ENCODE assay signal across 14 mouse cellular contexts in the genomic region with DNA sequence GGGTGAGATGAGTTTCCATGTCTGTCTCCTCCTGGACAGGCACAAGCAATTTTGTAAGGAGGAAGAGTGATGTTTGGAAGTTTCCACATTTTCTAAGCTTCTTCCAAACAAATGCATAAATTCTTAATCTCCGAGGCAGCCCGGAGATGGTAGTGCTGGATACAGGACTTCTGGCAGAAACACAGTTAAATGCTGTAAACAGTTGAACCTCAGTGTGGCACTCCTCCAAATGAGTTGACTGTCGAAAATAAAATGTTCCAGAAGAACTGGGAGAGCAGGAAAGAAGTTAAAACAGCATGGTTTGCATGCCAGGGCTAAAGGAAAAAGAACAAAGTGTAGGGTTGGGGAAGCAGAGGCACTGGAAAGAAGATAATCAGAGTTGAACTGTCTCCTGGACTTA. TPM values are rescaled to one million over a fixed set of nuclear protein-coding genes. Genes with fewer than 3 reads are reported as not detected.
DNase-seq lines count a peak whose midpoint lies in the region; ATAC-seq and TF ChIP-seq lines count a peak whose summit lies in the region.
"Had no signal": no experiment of that assay in that cellular context is flagged by ENCODE, and none has a peak within 500 bp of the region (broad histone marks: within the 10 kb centered on the region; RNA-seq: fewer than 3 reads in every experiment).

No protein-coding gene starts in this region.

- ATAC-seq in lung, embryonic 14.5 days (ENCODE audit: insufficient read depth), result no peak
- peak; percentile 37; the same call in 1 of the 2 replicates for ATAC-seq in lung, postnatal 0 days
- ATAC-seq in midbrain, embryonic 16.5 days, result no peak
- ATAC-seq: activated CD4-positive, CD25-positive, alpha-beta regulatory T cell, adult 4 months had no signal

- H3K27me3 ChIP-seq in lung, embryonic 14.5 days (ENCODE audit: insufficient read depth, low read length), result no peaks in the 10 kb centered on the region
- H3K27me3 ChIP-seq in lung, postnatal 0 days (replicated peaks; ENCODE audit: insufficient read depth, low read length), result no peaks in the 10 kb centered on the region
- no peaks in the 10 kb centered on the region for H3K27me3 ChIP-seq in midbrain, embryonic 16.5 days (ENCODE audit: control insufficient read depth, insufficient read depth, low read depth, low read length)

- H3K4me1 ChIP-seq in lung, embryonic 14.5 days (ENCODE audit: insufficient read depth), result peaks cover 20% of the 10 kb centered on the region
- peaks cover 8% of the 10 kb centered on the region for H3K4me1 ChIP-seq in lung, adult 2 months (ENCODE audit: control insufficient read depth, insufficient read depth, low read length)
- H3K4me1 ChIP-seq in lung, postnatal 0 days (ENCODE audit: insufficient read depth, low read depth, low read length), result peaks cover 16% of the 10 kb centered on the region; the same call in 1 of the 2 replicates
- peaks cover 36% of the 10 kb centered on the region for H3K4me1 ChIP-seq in midbrain, embryonic 16.5 days (ENCODE audit: control insufficient read depth, insufficient read depth, low read length)

- peak; percentile 26 to 37 for DNase-seq in heart, postnatal 10 days
- no peak for DNase-seq in heart, adult 8-10 months (ENCODE audit: low spot score)
- DNase-seq in lung, embryonic 14.5 days, result peak; percentile 85
- DNase-seq in lung, adult 2 months, result no peak
- DNase-seq in lung, postnatal 0 days (ENCODE audit: low spot score), result peak; percentile 61
- no peak for DNase-seq in cerebellum, postnatal 14 days
- DNase-seq: cerebellum, adult 11-12 months; embryo, embryonic 11 days; kidney, postnatal 25 days; left cerebral cortex, postnatal 4 days had no signal

- no peaks in the 10 kb centered on the region; the same call in 1 of the 2 replicates for H3K36me3 ChIP-seq in lung, embryonic 14.5 days (ENCODE audit: insufficient read depth)
- H3K36me3 ChIP-seq in lung, postnatal 0 days (ENCODE audit: insufficient read depth, low read length), result no peaks in the 10 kb centered on the region
- H3K36me3 ChIP-seq in midbrain, embryonic 16.5 days (ENCODE audit: control insufficient read depth, insufficient read depth, low read length), result no peaks in the 10 kb centered on the region

- no peak overlapping the region for H3K4me3 ChIP-seq in lung, embryonic 14.5 days (ENCODE audit: low read depth, low read length)
- H3K4me3 ChIP-seq in lung, adult 2 months (replicated peaks; ENCODE audit: extremely low read depth, low read depth, low read length), result no peak overlapping the region
- H3K4me3 ChIP-seq in lung, postnatal 0 days (ENCODE audit: low read depth, low read length), result no peak overlapping the region
- no peak overlapping the region for H3K4me3 ChIP-seq in midbrain, embryonic 16.5 days (ENCODE audit: low read depth, low read length)
- H3K4me3 ChIP-seq: heart, embryonic 10.5 days had no signal

- H3K9me3 ChIP-seq in lung, embryonic 14.5 days (ENCODE audit: low read depth, low read length), result no peaks in the 10 kb centered on the region
- H3K9me3 ChIP-seq in lung, postnatal 0 days (ENCODE audit: low read length), result no peaks in the 10 kb centered on the region
- no peaks in the 10 kb centered on the region for H3K9me3 ChIP-seq in midbrain, embryonic 16.5 days (replicated peaks; ENCODE audit: control insufficient read depth, low read length, poor library complexity, severe bottlenecking)
- H3K9me3 ChIP-seq: heart, embryonic 10.5 days had no signal

- no peak for TF ChIP-seq CTCF in lung, embryonic 14.5 days (IDR thresholded peaks at IDR 0.05; ENCODE audit: low read depth)
- no peak for TF ChIP-seq CTCF in lung, adult 2 months (IDR thresholded peaks at IDR 0.05; ENCODE audit: insufficient read depth, low read length)
- TF ChIP-seq CTCF in lung, postnatal 0 days (IDR thresholded peaks at IDR 0.05), result 0 out of 2 replicates have a peak, but pooled peaks have one; percentile 2

- 36% methylated on average over 3 of the region's 3 CpGs for WGBS in lung, embryonic 14.5 days
- WGBS in lung, adult 2 months, result 32% methylated on average over 3 of the region's 3 CpGs
- 24% methylated on average over 3 of the region's 3 CpGs for WGBS in lung, postnatal 0 days
- WGBS in midbrain, embryonic 16.5 days, result 66% methylated on average over 3 of the region's 3 CpGs

- intact Hi-C loops in heart, postnatal 10 days (cut with DNase I), result no loop called here

- H3K9ac ChIP-seq in lung, embryonic 14.5 days, result no peak overlapping the region
- H3K9ac ChIP-seq in lung, postnatal 0 days (replicated peaks; ENCODE audit: low read depth), result no peak overlapping the region
- no peak overlapping the region for H3K9ac ChIP-seq in midbrain, embryonic 16.5 days (ENCODE audit: low read depth, low read length)

- no peak overlapping the region; the same call in 1 of the 2 replicates for H3K4me2 ChIP-seq in lung, embryonic 14.5 days
- H3K4me2 ChIP-seq in lung, postnatal 0 days (replicated peaks; ENCODE audit: low read depth, low read length), result peak overlapping the region; percentile 1
- H3K4me2 ChIP-seq in midbrain, embryonic 16.5 days (ENCODE audit: low read length), result no peak overlapping the region

- TF ChIP-seq POLR2A in lung, adult 2 months (IDR thresholded peaks at IDR 0.05; ENCODE audit: borderline replicate concordance, extremely low read depth, low read depth, low read length), result no peak

- TF ChIP-seq EP300 in lung, postnatal 0 days (IDR thresholded peaks at IDR 0.05), result peak; percentile 15; the same call in 1 of the 2 replicates

- H3K27ac ChIP-seq in lung, embryonic 14.5 days (ENCODE audit: low read depth), result peak overlapping the region; percentile 40; the same call in 1 of the 2 replicates
- no peak overlapping the region for H3K27ac ChIP-seq in lung, postnatal 0 days (ENCODE audit: low read length)
- no peak overlapping the region for H3K27ac ChIP-seq in midbrain, embryonic 16.5 days (ENCODE audit: low read length)
- H3K27ac ChIP-seq: heart, embryonic 10.5 days had no signal

RNA-seq across cellular contexts. Expression of a gene that starts 9.6 kb away (rescaled TPM):
- 10 to 100 TPM; 17.7 to 18.5 TPM for total RNA-seq in heart, postnatal 10 days (2021)
- total RNA-seq in heart, adult 8-10 months (2022), result 1 to 10 TPM; 4.4 to 7.8 (median 6.4) TPM
- polyA plus RNA-seq in lung, embryonic 14.5 days (2014; fragmentation: Nextera tagmentation; extraction: Ambion mirVana), result 3.7 and 3.8 TPM in 2 replicates
- polyA plus RNA-seq in lung, adult 2 months (2012; rRNA removed), result 8.4 and 10.2 TPM in 2 replicates
- polyA plus RNA-seq in lung, postnatal 0 days (2015; fragmentation: Nextera tagmentation; extraction: Ambion mirVana), result 1.5 and 1.8 TPM in 2 replicates
- polyA plus RNA-seq in midbrain, embryonic 16.5 days (2015; fragmentation: Nextera tagmentation; extraction: Ambion mirVana), result 9.9 and 15.5 TPM in 2 replicates
- total RNA-seq: neutrophil, adult 5-6 weeks had no signal

Comparison
In these comparisons a context has a peak if more than half of its experiments do, and no peak if none do; other contexts are left out.
1. DNase-seq: peak in heart, postnatal 10 days (2 of 2), lung, embryonic 14.5 days (single experiment) and lung, postnatal 0 days (single experiment); none in heart, adult 8-10 months (single experiment), lung, adult 2 months (single experiment) and cerebellum, postnatal 14 days (0 of 2).